ENCODE assay signal across 12 mouse cellular contexts in genomic region chr4:140218853-140219852, GRCm38 (mm10). TPM values are rescaled to one million over a fixed set of nuclear protein-coding genes. Genes with fewer than 3 reads are reported as not detected.
DNase-seq lines count a peak whose midpoint lies in the region; ATAC-seq and TF ChIP-seq lines count a peak whose summit lies in the region.
"Had no signal": no experiment of that assay in that cellular context is flagged by ENCODE, and none has a peak within 500 bp of the region (broad histone marks: within the 10 kb centered on the region; RNA-seq: fewer than 3 reads in every experiment).

No protein-coding gene starts in this region.

- H3K4me2 ChIP-seq in forebrain, embryonic 11.5 days (ENCODE audit: low read depth, low read length, severe bottlenecking): no peak overlapping the region
- H3K4me2 ChIP-seq: liver, embryonic 15.5 days had no signal

- no peak for TF ChIP-seq POLR2A in kidney, adult 2 months (IDR thresholded peaks at IDR 0.05; ENCODE audit: low read depth, low read length)

- H3K4me3 ChIP-seq in E14TG2a.4 (replicated peaks; ENCODE audit: low read length): peak overlapping the region; percentile 55
- H3K4me3 ChIP-seq in forebrain, embryonic 11.5 days (ENCODE audit: low read depth, low read length): no peak overlapping the region
- H3K4me3 ChIP-seq in midbrain, embryonic 10.5 days: peak overlapping the region; percentile 14; the same call in 1 of the 2 replicates
- no peak overlapping the region for H3K4me3 ChIP-seq in kidney, adult 2 months (ENCODE audit: insufficient read depth, low read depth, low read length)
- H3K4me3 ChIP-seq: erythroblast, embryonic 14.5 days; liver, embryonic 15.5 days had no signal

- DNase-seq in ZHBTc4 (ENCODE audit: low read depth, low spot score): peak; percentile 79
- DNase-seq in forebrain, embryonic 11.5 days (ENCODE audit: low spot score): peak; percentile 66
- peak; percentile 82 for DNase-seq in midbrain, embryonic 10.5 days (ENCODE audit: low spot score)
- no peak for DNase-seq in kidney, adult 9 months
- DNase-seq in kidney, adult 2 months: no peak
- DNase-seq in urinary bladder, postnatal 36 days (ENCODE audit: low spot score in 2 of 2): no peak
- no peak for DNase-seq in heart, adult 11 months
- DNase-seq: spleen, adult 18-20 months; thymus, postnatal 4 days had no signal

- H3K9me3 ChIP-seq in E14TG2a.4 (ENCODE audit: low read length): no peaks in the 10 kb centered on the region
- H3K9me3 ChIP-seq in forebrain, embryonic 11.5 days (ENCODE audit: control insufficient read depth, low read length): no peaks in the 10 kb centered on the region
- H3K9me3 ChIP-seq in midbrain, embryonic 10.5 days (replicated peaks): no peaks in the 10 kb centered on the region
- H3K9me3 ChIP-seq: liver, embryonic 15.5 days had no signal

- no peaks in the 10 kb centered on the region; the same call in 1 of the 2 replicates for H3K36me3 ChIP-seq in E14TG2a.4 (ENCODE audit: insufficient read depth, low read length)
- no peaks in the 10 kb centered on the region for H3K36me3 ChIP-seq in forebrain, embryonic 11.5 days (ENCODE audit: control insufficient read depth, insufficient read depth, low read length)
- no peaks in the 10 kb centered on the region for H3K36me3 ChIP-seq in midbrain, embryonic 10.5 days
- no peaks in the 10 kb centered on the region for H3K36me3 ChIP-seq in kidney, adult 2 months (ENCODE audit: control insufficient read depth, insufficient read depth, low read length)
- H3K36me3 ChIP-seq: liver, embryonic 15.5 days had no signal

- WGBS in forebrain, embryonic 11.5 days: 62% methylated on average over 17 of the region's 17 CpGs
- 58% methylated on average over 17 of the region's 17 CpGs for WGBS in midbrain, embryonic 10.5 days
- 56% methylated on average over 17 of the region's 17 CpGs for WGBS in kidney, adult 2 months

- peaks cover 23% of the 10 kb centered on the region; the same call in 1 of the 2 replicates for H3K27me3 ChIP-seq in E14TG2a.4 (ENCODE audit: insufficient read depth, low read length)
- H3K27me3 ChIP-seq in forebrain, embryonic 11.5 days (ENCODE audit: control insufficient read depth, insufficient read depth, low read length): no peaks in the 10 kb centered on the region
- peaks cover 82% of the 10 kb centered on the region for H3K27me3 ChIP-seq in midbrain, embryonic 10.5 days (ENCODE audit: low read depth, poor library complexity, severe bottlenecking)
- H3K27me3 ChIP-seq in kidney, adult 2 months (replicated peaks; ENCODE audit: control insufficient read depth, insufficient read depth, low read length): no peaks in the 10 kb centered on the region

- H3K27ac ChIP-seq in forebrain, embryonic 11.5 days (ENCODE audit: low read depth, low read length): peak overlapping the region; percentile 55
- peak overlapping the region; percentile 82 for H3K27ac ChIP-seq in midbrain, embryonic 10.5 days (replicated peaks)
- no peak overlapping the region for H3K27ac ChIP-seq in kidney, adult 2 months (ENCODE audit: insufficient read depth, low read depth, low read length)
- H3K27ac ChIP-seq: liver, embryonic 15.5 days had no signal

- peaks cover 92% of the 10 kb centered on the region for H3K4me1 ChIP-seq in E14TG2a.4 (replicated peaks; ENCODE audit: low read depth, low read length)
- H3K4me1 ChIP-seq in forebrain, embryonic 11.5 days (replicated peaks; ENCODE audit: control insufficient read depth, insufficient read depth, low read length): peaks cover 11% of the 10 kb centered on the region; the same call in 1 of the 2 replicates
- H3K4me1 ChIP-seq in midbrain, embryonic 10.5 days: peaks cover 79% of the 10 kb centered on the region
- H3K4me1 ChIP-seq in kidney, adult 2 months (ENCODE audit: control insufficient read depth, insufficient read depth, low read length): no peaks in the 10 kb centered on the region
- H3K4me1 ChIP-seq: liver, embryonic 15.5 days had no signal

- no peak for TF ChIP-seq CTCF in E14TG2a.4 (conservative IDR thresholded peaks at IDR 0.05; ENCODE audit: low read length)
- no peak for TF ChIP-seq CTCF in kidney, adult 2 months (conservative IDR thresholded peaks at IDR 0.05; ENCODE audit: insufficient read depth, insufficient read length, low read depth, low read length)

- peak; percentile 61 for ATAC-seq in forebrain, embryonic 11.5 days (replicated peaks; ENCODE audit: low FRiP score)

- no peak overlapping the region for H3K9ac ChIP-seq in forebrain, embryonic 11.5 days (ENCODE audit: low read length)
- H3K9ac ChIP-seq: liver, embryonic 15.5 days had no signal

RNA-seq across cellular contexts. Expression of gene Igsf21, which starts 27.4 kb away (rescaled TPM):
- 12.7 and 13.3 TPM in 2 replicates for polyA plus RNA-seq in forebrain, embryonic 11.5 days (2014; fragmentation: Nextera tagmentation; extraction: Ambion mirVana)
- polyA plus RNA-seq in midbrain, embryonic 10.5 days (2016; fragmentation: Nextera tagmentation; extraction: Ambion mirVana): 9.5 and 19.8 TPM in 2 replicates
- polyA plus RNA-seq in kidney, adult 2 months (2012; rRNA removed): 0.33 and 0.39 TPM in 2 replicates

Comparison
In these comparisons a context has a peak if more than half of its experiments do, and no peak if none do; other contexts are left out.
1. H3K4me3 ChIP-seq: peak in E14TG2a.4 (single experiment) and midbrain, embryonic 10.5 days (single experiment); none in forebrain, embryonic 11.5 days (single experiment) and kidney, adult 2 months (single experiment).
2. DNase-seq: peak in ZHBTc4 (single experiment), forebrain, embryonic 11.5 days (single experiment) and midbrain, embryonic 10.5 days (single experiment); none in kidney, adult 9 months (single experiment), kidney, adult 2 months (single experiment), urinary bladder, postnatal 36 days (0 of 2) and heart, adult 11 months (single experiment).